Mouse (Mus musculus) ovary, postnatal 14 days (tissue): ENCODE measurements around the gene Gm7876.
"Not testable (repeated sequence)": the region's sequence is repeated elsewhere in the genome, so short reads cannot be mapped to it uniquely, and the experiment has no call there.

Source experiments
- DNase-seq: peaks from one replicate; pipeline ENCODE4 v3.0.0; 2022; ENCODE audit warnings: low spot score

The Gm7876 gene

GRCm38 (mm10) chr14:4708938-4709337 lies at the start of gene Gm7876:
Gm7876 (plus strand) TSS chr14:4709238.
- not testable (repeated sequence) for DNase-seq

GRCm38 (mm10) chr14:4663892-4664291 lies 45.1 kb upstream of the Gm7876 start, which contains the start of gene Gm3239:
Gm3239 (plus strand) TSS chr14:4664192.
- DNase-seq = not testable (repeated sequence)

GRCm38 (mm10) chr14:4726038-4726880 lies 17.2 kb downstream of the Gm7876 start, which contains the start of gene Gm3252:
Gm3252 (plus strand) TSS chr14:4726775.
- DNase-seq = not testable (repeated sequence)
